Mouse (Mus musculus) myocyte (in vitro differentiated cells): Measurements from ENCODE around the gene Cyp26a1. TPM values are rescaled to one million over a fixed set of nuclear protein-coding genes. Genes with fewer than 3 reads are reported as not detected.

ENCODE experiments used
- H3K27me3 ChIP-seq: one replicate; pipeline ENCODE4 v1.6.1; 2011; ENCODE audit not compliant: control insufficient read depth, insufficient read depth, insufficient read length
- H3K36me3 ChIP-seq: one replicate; pipeline ENCODE4 v1.6.1; 2011; ENCODE audit not compliant: control insufficient read depth, insufficient read depth
- H3K4me2 ChIP-seq: one replicate; pipeline ENCODE4 v1.6.1; 2011; ENCODE audit warnings: low read depth, control low read depth
- H3K4me3 ChIP-seq: one replicate; pipeline ENCODE4 v1.5.1; 2011; ENCODE audit warnings: mild to moderate bottlenecking, control low read depth, moderate library complexity
- H3K79me2 ChIP-seq: one replicate; pipeline ENCODE4 v1.6.1; 2011; ENCODE audit not compliant: control insufficient read depth, insufficient read depth
- H3ac ChIP-seq: one replicate; pipeline ENCODE4 v1.6.1; 2011; ENCODE audit not compliant: control insufficient read depth, insufficient read length
- CEBPB ChIP-seq: IDR thresholded peaks from 2 replicates; pipeline ENCODE4 v1.6.1; 2011; ENCODE audit warnings: mild to moderate bottlenecking, moderate library complexity; ENCODE audit not compliant: poor library complexity, insufficient read depth, severe bottlenecking
- E2F4 ChIP-seq: IDR thresholded peaks from one replicate; pipeline ENCODE4 v1.6.1; 2011; ENCODE audit warnings: mild to moderate bottlenecking, control low read depth, moderate library complexity; ENCODE audit not compliant: insufficient read depth
- MAX ChIP-seq: IDR thresholded peaks from one replicate; pipeline ENCODE4 v1.6.1; 2011; ENCODE audit warnings: low read depth, mild to moderate bottlenecking, control low read depth
- MYOD1 ChIP-seq, 3 experiments: IDR thresholded peaks; one replicate each; pipeline ENCODE4 v1.6.1; 2011; ENCODE audit warnings: control low read depth in 2 of 3, low read depth in 2 of 3, mild to moderate bottlenecking in 2 of 3, moderate library complexity in 1 of 3; ENCODE audit not compliant: insufficient read length in 2 of 3, control insufficient read depth in 1 of 3
- MYOG ChIP-seq, 3 experiments: IDR thresholded peaks; one replicate each; pipeline ENCODE4 v1.6.1; 2011; ENCODE audit warnings: control low read depth in 2 of 3, low read depth in 2 of 3, mild to moderate bottlenecking in 2 of 3; ENCODE audit not compliant: insufficient read length in 2 of 3, control insufficient read depth in 1 of 3, insufficient read depth in 1 of 3
- POLR2A ChIP-seq: IDR thresholded peaks from one replicate; pipeline ENCODE4 v1.6.1; 2011; ENCODE audit warnings: low read depth, mild to moderate bottlenecking, control low read depth, moderate library complexity; ENCODE audit not compliant: insufficient read length
- POLR2AphosphoS2 ChIP-seq: IDR thresholded peaks from one replicate; pipeline ENCODE4 v1.6.1; 2011; ENCODE audit warnings: low read depth, control low read depth; ENCODE audit not compliant: insufficient read length
- REST ChIP-seq: IDR thresholded peaks from one replicate; pipeline ENCODE4 v1.6.1; 2011; ENCODE audit warnings: mild to moderate bottlenecking, control low read depth, moderate library complexity; ENCODE audit not compliant: insufficient read depth, insufficient read length
- SRF ChIP-seq: IDR thresholded peaks from one replicate; pipeline ENCODE4 v1.6.1; 2011; ENCODE audit warnings: low read depth; ENCODE audit not compliant: control insufficient read depth, insufficient read length
- TCF12 ChIP-seq: IDR thresholded peaks from one replicate; pipeline ENCODE4 v1.6.1; 2011; ENCODE audit warnings: mild to moderate bottlenecking, control low read depth; ENCODE audit not compliant: poor library complexity, insufficient read depth, severe bottlenecking
- TCF3 ChIP-seq: IDR thresholded peaks from one replicate; pipeline ENCODE4 v1.6.1; 2011; ENCODE audit warnings: low read depth, control low read depth; ENCODE audit not compliant: insufficient read length
- USF1 ChIP-seq: IDR thresholded peaks from one replicate; pipeline ENCODE4 v1.6.1; 2011; ENCODE audit warnings: low read depth, mild to moderate bottlenecking, control low read depth, moderate library complexity
- polyA plus RNA-seq: library from polyadenylated mRNA; unstranded; fragments of >200 nt; fragmentation: generic; extraction: Trizol; gene quantifications from one replicate; pipeline ENCODE4 v1.2.1, GENCODE M21; 2012; ENCODE audit warnings: missing spikeins

Gene Cyp26a1
- polyA plus RNA-seq, 1 experiment = 0.35 TPM

DNA sequence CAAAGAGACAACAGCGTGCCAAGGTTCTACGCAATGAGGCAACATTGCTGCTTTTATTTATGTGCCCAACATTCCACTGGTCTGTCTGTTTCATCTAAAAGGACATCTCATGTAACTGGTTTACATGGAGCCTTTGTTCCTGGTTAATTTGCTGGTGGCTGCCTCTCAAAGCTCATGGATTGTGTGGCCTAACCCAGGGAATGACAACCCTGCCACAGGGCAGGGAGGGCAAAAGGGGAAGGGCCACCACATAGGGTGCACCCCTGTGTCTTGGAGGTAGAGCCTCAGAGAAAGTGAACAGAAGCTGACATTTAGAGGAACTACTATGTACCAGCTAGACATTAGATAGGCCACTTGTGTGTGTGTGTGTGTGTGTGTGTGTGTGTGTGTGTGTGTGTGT, 29.8 kb downstream of the Cyp26a1 start:
- Histone ChIP-seq H3K79me2 (no peaks in the 10 kb centered on the region), H3K36me3 (no peaks in the 10 kb centered on the region), H3K4me3 (no peak overlapping the region), H3K4me2 (no peak overlapping the region), H3ac (no peak overlapping the region), H3K27me3 (no peaks in the 10 kb centered on the region)
- no peak for TF ChIP-seq CEBPB
- no peak for TF ChIP-seq REST
- TF ChIP-seq MYOD1 (IDR thresholded peaks at IDR 0.05; ENCODE audit: control insufficient read depth in 1 of 3, insufficient read length in 2 of 3, low read depth in 2 of 3) = no peak
- TF ChIP-seq POLR2AphosphoS2 = no peak
- TF ChIP-seq SRF = no peak
- TF ChIP-seq TCF3 = no peak
- TF ChIP-seq TCF12 = no peak
- TF ChIP-seq E2F4 = no peak
- TF ChIP-seq POLR2A = no peak
- TF ChIP-seq MYOG (IDR thresholded peaks at IDR 0.05; ENCODE audit: control insufficient read depth in 1 of 3, insufficient read depth in 1 of 3, insufficient read length in 2 of 3, low read depth in 2 of 3) = no peak
- no peak for TF ChIP-seq USF1
- TF ChIP-seq MAX = no peak

DNA sequence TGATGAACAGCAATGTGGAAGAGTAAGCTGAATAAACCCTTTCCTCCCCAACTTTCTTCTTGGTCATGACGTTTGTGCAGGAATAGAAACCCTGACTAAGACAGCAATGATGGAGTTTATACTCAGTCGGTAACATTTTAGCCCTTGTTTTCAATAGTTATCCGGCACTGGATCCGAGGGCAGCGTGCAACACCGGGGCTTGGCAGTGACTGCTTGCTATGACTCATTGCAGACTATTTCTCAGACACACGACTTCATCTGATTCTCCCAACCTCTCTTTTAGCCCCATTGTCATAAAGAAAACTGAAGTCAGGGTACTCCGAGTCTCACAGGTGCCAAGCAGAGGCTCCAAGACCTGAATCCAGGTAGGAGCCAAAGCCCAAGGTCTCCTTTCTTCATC, 37.8 kb downstream of the Cyp26a1 start:
- no peaks in the 10 kb centered on the region for H3K36me3 ChIP-seq
- H3K79me2 ChIP-seq = no peaks in the 10 kb centered on the region
- H3K4me2 ChIP-seq = peak overlapping the region; percentile 45
- no peaks in the 10 kb centered on the region for H3K27me3 ChIP-seq
- TF ChIP-seq TCF3 (no peak), POLR2A (no peak), MAX (no peak), MYOD1 (IDR thresholded peaks at IDR 0.05; ENCODE audit: control insufficient read depth in 1 of 3, insufficient read length in 2 of 3, low read depth in 2 of 3) (no peak), E2F4 (no peak), CEBPB (no peak), POLR2AphosphoS2 (no peak), SRF (no peak), USF1 (no peak), TCF12 (no peak), REST (no peak), MYOG (IDR thresholded peaks at IDR 0.05; ENCODE audit: control insufficient read depth in 1 of 3, insufficient read depth in 1 of 3, insufficient read length in 2 of 3, low read depth in 2 of 3) (no peak)
- no peak overlapping the region for H3ac ChIP-seq
- no peak overlapping the region for H3K4me3 ChIP-seq

DNA sequence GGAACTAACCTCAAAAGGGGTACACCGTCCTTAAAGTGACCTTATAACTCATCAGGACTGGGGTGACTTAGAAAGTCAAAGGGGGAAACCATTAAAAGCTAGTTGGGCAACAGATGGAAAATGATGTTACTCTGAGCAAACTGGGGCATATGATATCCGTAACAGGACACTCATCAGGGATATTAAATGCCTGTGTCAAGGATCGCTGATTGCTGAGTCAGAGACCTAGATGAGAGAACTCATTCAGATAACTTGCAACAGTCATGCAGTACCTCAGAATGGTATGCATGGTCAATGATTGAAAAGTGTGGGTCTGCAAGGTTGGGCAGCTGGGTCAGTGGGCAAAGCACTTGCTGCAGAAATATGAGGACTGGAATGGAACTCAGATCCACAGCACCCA, 41.0 kb downstream of the Cyp26a1 start:
- Histone ChIP-seq H3ac (no peak overlapping the region), H3K36me3 (no peaks in the 10 kb centered on the region), H3K4me3 (no peak overlapping the region), H3K4me2 (no peak overlapping the region), H3K27me3 (no peaks in the 10 kb centered on the region), H3K79me2 (no peaks in the 10 kb centered on the region)
- TF ChIP-seq MYOD1 (IDR thresholded peaks at IDR 0.05; ENCODE audit: control insufficient read depth in 1 of 3, insufficient read length in 2 of 3, low read depth in 2 of 3) (no peak), CEBPB (0 out of 2 replicates have a peak, but pooled peaks have one; percentile 15)

DNA sequence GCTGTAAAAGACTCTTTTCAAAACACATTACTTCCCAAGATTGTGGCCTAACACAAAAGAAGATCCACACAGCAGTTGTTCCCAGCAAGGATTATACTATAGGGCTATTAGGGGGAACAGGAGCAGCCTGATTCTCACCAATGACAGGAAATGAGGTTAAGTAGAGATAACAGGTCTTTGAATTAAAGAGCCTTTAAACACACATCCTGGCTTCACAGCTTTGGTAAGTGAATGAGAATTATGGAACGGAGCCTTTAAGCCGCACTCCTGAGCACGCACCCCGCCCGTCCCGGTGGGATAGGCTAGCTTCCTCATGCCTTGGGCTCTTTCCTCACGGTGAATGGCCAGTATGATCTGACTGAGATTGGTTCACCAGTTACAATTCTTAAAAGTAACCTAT, 42.4 kb downstream of the Cyp26a1 start:
- Histone ChIP-seq H3K27me3 (no peaks in the 10 kb centered on the region), H3ac (no peak overlapping the region), H3K4me3 (no peak overlapping the region), H3K79me2 (no peaks in the 10 kb centered on the region), H3K4me2 (no peak overlapping the region), H3K36me3 (no peaks in the 10 kb centered on the region)
- TF ChIP-seq POLR2AphosphoS2 (no peak), USF1 (no peak), TCF3 (no peak), SRF (no peak), MYOG (IDR thresholded peaks at IDR 0.05; ENCODE audit: control insufficient read depth in 1 of 3, insufficient read depth in 1 of 3, insufficient read length in 2 of 3, low read depth in 2 of 3) (no peak), POLR2A (no peak), MAX (no peak), E2F4 (no peak), CEBPB (no peak), MYOD1 (IDR thresholded peaks at IDR 0.05; ENCODE audit: control insufficient read depth in 1 of 3, insufficient read length in 2 of 3, low read depth in 2 of 3) (no peak), TCF12 (no peak), REST (no peak)

Other genes with a start within 250 kb of the Cyp26a1 start
- gene Exoc6, start 147.4 kb upstream of the Cyp26a1 start, polyA plus RNA-seq = 4.5 TPM
- 0.17 TPM for gene Cyp26c1, start 12.2 kb upstream of the Cyp26a1 start, polyA plus RNA-seq